Mouse (Mus musculus) neural tube, embryonic 11.5 days (tissue): ENCODE data around the gene Nipal3. TPM values are rescaled to one million over a fixed set of nuclear protein-coding genes. Genes with fewer than 3 reads are reported as not detected.

Source experiments
- ATAC-seq: fragments of 200-750 bp; cut with Nextera tagmentation; 2 replicates; pipeline ENCODE4 v1.8.0; 2017; ENCODE audit warnings: moderate number of reproducible peaks, mild to moderate bottlenecking, moderate TSS enrichment, moderate library complexity; ENCODE audit not compliant: insufficient read depth, low FRiP score, low TSS enrichment
- DNase-seq: peaks from one replicate; pipeline ENCODE4 v3.0.0-alpha.2; 2015; ENCODE audit warnings: low spot score
- H3K27ac ChIP-seq: fragments of 300-500 bp; sonication (generic); 2 replicates; pipeline ENCODE4 v1.5.1; 2014; ENCODE audit warnings: low read depth, mild to moderate bottlenecking, low read length
- H3K27me3 ChIP-seq: fragments of 300-500 bp; sonication (generic); 2 replicates; pipeline ENCODE4 v1.6.1; 2014; ENCODE audit warnings: mild to moderate bottlenecking, low read length, mixed read lengths; ENCODE audit not compliant: control insufficient read depth, insufficient read depth
- H3K36me3 ChIP-seq: fragments of 300-500 bp; sonication (generic); 2 replicates; pipeline ENCODE4 v1.6.1; 2014; ENCODE audit warnings: mild to moderate bottlenecking, low read length, moderate library complexity, mixed read lengths; ENCODE audit not compliant: control insufficient read depth, insufficient read depth
- H3K4me1 ChIP-seq: fragments of 300-500 bp; sonication (generic); 2 replicates; pipeline ENCODE4 v1.6.1; 2014; ENCODE audit warnings: low read length, mixed read lengths; ENCODE audit not compliant: control insufficient read depth, insufficient read depth
- H3K4me2 ChIP-seq: fragments of 300-500 bp; sonication (generic); 2 replicates; pipeline ENCODE4 v1.6.1; 2014; ENCODE audit warnings: low read depth, mild to moderate bottlenecking, moderate library complexity
- H3K4me3 ChIP-seq: fragments of 300-500 bp; sonication (generic); 2 replicates; pipeline ENCODE4 v1.5.1; 2014; ENCODE audit warnings: low read depth, low read length
- H3K9ac ChIP-seq: fragments of 300-500 bp; sonication (generic); 2 replicates; pipeline ENCODE4 v1.6.1; 2014; ENCODE audit warnings: mild to moderate bottlenecking, low read length
- H3K9me3 ChIP-seq: fragments of 300-500 bp; sonication (generic); 2 replicates; pipeline ENCODE4 v1.6.1; 2016; ENCODE audit warnings: low read length; ENCODE audit not compliant: control insufficient read depth
- WGBS: fragments of 180-500 bp; shearing (Covaris S2); extraction: QIAGEN DNeasy Blood & Tissue Kit; methylation state at CpG from one replicate; pipeline ENCODE4 v1.1.7; 2014; 5-methylcytosine and 5-hydroxymethylcytosine counted together
- polyA plus RNA-seq: library from polyadenylated mRNA; unstranded; fragments of >200 nt; fragmentation: Nextera tagmentation; extraction: Ambion mirVana; gene quantifications from 2 replicates; pipeline ENCODE4 v1.2.1, GENCODE M21; 2014

Nipal3 gene
- polyA plus RNA-seq, 1 experiment from 2014 or later: 4.4 TPM

GRCm38 (mm10) chr4:135530270-135530669 lies 35.4 kb upstream of the Nipal3 start:
- no peak overlapping the region for H3K4me2 ChIP-seq
- H3K4me3 ChIP-seq: no peak overlapping the region
- WGBS: 53% methylated on average over 2 of the region's 2 CpGs
- ATAC-seq (no peak), DNase-seq (no peak)
- H3K27ac ChIP-seq: no peak overlapping the region
- H3K9ac ChIP-seq: no peak overlapping the region
- H3K36me3 ChIP-seq: no peaks in the 10 kb centered on the region
- H3K4me1 ChIP-seq: peaks cover 7% of the 10 kb centered on the region
- H3K27me3 ChIP-seq: no peaks in the 10 kb centered on the region
- H3K9me3 ChIP-seq: no peaks in the 10 kb centered on the region

- H3K4me3 ChIP-seq: no peak overlapping the region
- no peak overlapping the region for H3K9ac ChIP-seq
- DNase-seq (peak; percentile 47), ATAC-seq (no peak)
- no peak overlapping the region for H3K27ac ChIP-seq
- no peak overlapping the region for H3K4me2 ChIP-seq
- H3K36me3 ChIP-seq: no peaks in the 10 kb centered on the region
- no peaks in the 10 kb centered on the region for H3K9me3 ChIP-seq
- H3K4me1 ChIP-seq: peaks cover 7% of the 10 kb centered on the region
- WGBS: 21% methylated on average over 14 of the region's 14 CpGs
- H3K27me3 ChIP-seq: no peaks in the 10 kb centered on the region
Observed at GRCm38 (mm10) chr4:135526039-135526710, 31.3 kb upstream of the Nipal3 start.

- Histone ChIP-seq H3K27me3 (no peaks in the 10 kb centered on the region), H3K9me3 (no peaks in the 10 kb centered on the region), H3K27ac (no peak overlapping the region), H3K4me1 (peaks cover 7% of the 10 kb centered on the region), H3K36me3 (no peaks in the 10 kb centered on the region), H3K9ac (no peak overlapping the region), H3K4me3 (no peak overlapping the region), H3K4me2 (no peak overlapping the region)
- no peak for ATAC-seq
- no peak for DNase-seq
- 69% methylated on average over 12 of the region's 12 CpGs for WGBS
Observed at GRCm38 (mm10) chr4:135525057-135525456, 30.2 kb upstream of the Nipal3 start.

- Histone ChIP-seq H3K27ac (no peak overlapping the region), H3K36me3 (no peaks in the 10 kb centered on the region)
Observed at GRCm38 (mm10) chr4:135523939-135524338, 29.1 kb upstream of the Nipal3 start.

DNA sequence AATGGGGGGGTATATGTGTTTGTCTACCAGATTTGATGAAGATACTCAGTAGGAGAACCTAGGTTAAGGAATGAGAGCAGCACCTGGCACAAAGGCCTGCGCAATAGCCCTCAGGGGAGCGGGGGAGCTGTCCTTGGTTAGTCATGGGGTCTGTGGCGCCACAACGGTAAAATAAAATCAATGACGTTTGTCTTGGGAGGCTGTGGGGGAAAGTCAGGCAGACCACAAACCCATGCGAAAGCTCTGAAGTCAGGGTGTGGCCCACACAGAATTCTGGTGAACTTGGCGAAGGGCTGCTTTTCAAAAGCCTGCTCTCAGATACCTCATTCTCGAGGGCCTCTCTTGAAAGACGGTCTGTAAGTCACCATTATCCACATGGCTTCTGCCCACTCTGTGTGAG lies 25.6 kb upstream of the Nipal3 start:
- H3K9ac ChIP-seq: no peak overlapping the region
- ATAC-seq: no peak
- H3K27ac ChIP-seq: no peak overlapping the region
- no peak overlapping the region for H3K4me2 ChIP-seq
- no peaks in the 10 kb centered on the region for H3K27me3 ChIP-seq
- no peak for DNase-seq
- H3K4me3 ChIP-seq: no peak overlapping the region
- no peaks in the 10 kb centered on the region for H3K9me3 ChIP-seq
- WGBS: 81% methylated on average over 9 of the region's 9 CpGs
- no peaks in the 10 kb centered on the region for H3K36me3 ChIP-seq
- H3K4me1 ChIP-seq: no peaks in the 10 kb centered on the region

More at GRCm38 (mm10) chr4:135523939-135524338, 29.1 kb upstream of the Nipal3 start:
- no peak for ATAC-seq
- no peaks in the 10 kb centered on the region for H3K27me3 ChIP-seq
- H3K4me3 ChIP-seq: no peak overlapping the region
- no peak overlapping the region for H3K9ac ChIP-seq
- 3% methylated on average over 6 of the region's 7 CpGs for WGBS
- DNase-seq: no peak
- H3K4me2 ChIP-seq: no peak overlapping the region
- no peaks in the 10 kb centered on the region for H3K9me3 ChIP-seq
- H3K4me1 ChIP-seq: peaks cover 7% of the 10 kb centered on the region

- Histone ChIP-seq H3K9me3 (no peaks in the 10 kb centered on the region), H3K4me2 (no peak overlapping the region), H3K27ac (no peak overlapping the region), H3K36me3 (no peaks in the 10 kb centered on the region), H3K9ac (no peak overlapping the region), H3K4me1 (no peaks in the 10 kb centered on the region), H3K4me3 (no peak overlapping the region), H3K27me3 (no peaks in the 10 kb centered on the region)
- ATAC-seq (no peak), DNase-seq (no peak)
- 91% methylated on average over 12 of the region's 12 CpGs for WGBS
Observed at GRCm38 (mm10) chr4:135518135-135518534, 23.3 kb upstream of the Nipal3 start.

DNA sequence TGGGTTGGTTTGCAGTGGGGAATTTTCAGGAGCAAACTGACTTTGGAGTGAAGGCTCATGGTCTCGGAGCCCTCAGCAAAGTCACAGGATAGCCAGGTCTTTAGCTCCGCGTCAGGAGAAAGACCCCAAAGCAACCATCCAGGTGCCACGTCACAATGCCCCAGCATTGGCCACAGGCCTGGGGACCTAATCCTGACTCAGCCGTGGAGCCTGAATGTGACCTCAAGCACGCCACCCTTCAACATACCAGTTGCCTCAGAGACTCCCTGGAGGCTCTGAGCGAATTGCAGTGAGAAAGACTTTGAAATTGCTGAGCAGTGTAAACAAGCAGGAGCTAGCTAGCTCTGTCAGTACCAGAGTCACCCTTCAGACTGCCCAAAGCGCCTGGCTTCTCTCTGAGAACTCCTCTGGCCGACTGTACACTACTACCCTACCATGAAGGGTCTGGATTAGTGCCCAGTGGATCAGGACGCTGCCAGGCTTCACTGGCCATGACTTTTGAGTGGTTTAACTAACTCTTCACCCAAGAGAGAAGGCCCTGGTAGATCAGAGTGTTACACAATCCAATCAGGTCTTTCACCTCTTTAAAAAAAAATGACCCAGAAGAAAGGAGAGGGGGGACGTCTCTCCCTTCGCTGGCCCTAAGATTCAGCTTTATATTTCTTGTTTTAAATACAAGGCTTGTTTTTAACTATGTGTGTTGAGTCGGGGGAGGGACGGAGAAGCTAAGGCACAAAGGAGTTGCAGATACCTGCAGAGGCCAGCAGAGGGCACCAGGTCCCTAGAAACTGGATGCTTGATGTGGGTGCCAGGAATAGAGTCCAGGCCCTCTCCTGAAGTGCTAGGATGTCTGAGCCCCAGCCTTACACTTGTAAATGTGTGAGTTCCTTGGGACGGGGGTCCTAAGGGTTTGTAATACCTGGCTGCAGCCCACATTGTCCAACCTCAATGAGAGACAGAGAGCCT lies 21.8 kb upstream of the Nipal3 start:
- Histone ChIP-seq H3K9ac (no peak overlapping the region), H3K9me3 (no peaks in the 10 kb centered on the region), H3K4me3 (no peak overlapping the region), H3K27ac (no peak overlapping the region), H3K4me2 (no peak overlapping the region), H3K4me1 (no peaks in the 10 kb centered on the region), H3K27me3 (no peaks in the 10 kb centered on the region), H3K36me3 (no peaks in the 10 kb centered on the region)
- no peak for ATAC-seq
- WGBS: 55% methylated on average over 15 of the region's 15 CpGs
- DNase-seq: peak; percentile 63

GRCm38 (mm10) chr4:135514925-135515324 lies 20.1 kb upstream of the Nipal3 start:
- no peaks in the 10 kb centered on the region for H3K4me1 ChIP-seq
- H3K27ac ChIP-seq: no peak overlapping the region
- H3K4me3 ChIP-seq: no peak overlapping the region
- ATAC-seq (no peak), DNase-seq (no peak)
- H3K9ac ChIP-seq: no peak overlapping the region
- no peaks in the 10 kb centered on the region for H3K36me3 ChIP-seq
- H3K4me2 ChIP-seq: no peak overlapping the region
- H3K27me3 ChIP-seq: no peaks in the 10 kb centered on the region
- H3K9me3 ChIP-seq: no peaks in the 10 kb centered on the region
- WGBS: 74% methylated on average over 14 of the region's 14 CpGs
